Mouse (Mus musculus) spleen, adult 2 months (tissue): Measurements from ENCODE around the gene Xlr4a.

ENCODE experiments used
- CTCF ChIP-seq: fragments of 200-500 bp; IDR thresholded peaks from 2 replicates; pipeline ENCODE4 v1.5.1; 2011; ENCODE audit warnings: mild to moderate bottlenecking, inconsistent platforms; ENCODE audit not compliant: insufficient read depth, insufficient read length, insufficient replicate concordance; ENCODE audit errors: extremely low read depth
- POLR2A ChIP-seq: fragments of 200-500 bp; IDR thresholded peaks from 2 replicates; pipeline ENCODE4 v1.6.1; 2011; ENCODE audit warnings: low read depth, low read length, inconsistent platforms

GRCm38 (mm10) chrX:73039666-73040065 lies 42.6 kb downstream of the Xlr4a start:
- TF ChIP-seq CTCF (no peak), POLR2A (no peak)
